Mouse (Mus musculus): ENCODE results near the gene Dapk3. TPM values are rescaled to one million over a fixed set of nuclear protein-coding genes. Genes with fewer than 3 reads are reported as not detected.

Gene Dapk3
- polyA plus RNA-seq, 1 experiment from 2014 or later = 55.1 TPM

GRCm38 (mm10) chr10:81144667-81145066, 38.1 kb upstream of the Dapk3 start:
- 94% methylated on average over 27 of the region's 27 CpGs for WGBS

GRCm38 (mm10) chr10:81145307-81145706, 37.5 kb upstream of the Dapk3 start:
- Histone ChIP-seq H3K27me3 (replicated peaks; ENCODE audit: control insufficient read depth, insufficient read depth, low read length) (no peaks in the 10 kb centered on the region), H3K4me3 (replicated peaks; ENCODE audit: low read length) (no peak overlapping the region), H3K9me3 (ENCODE audit: control insufficient read depth, low read length) (no peaks in the 10 kb centered on the region), H3K4me2 (ENCODE audit: low read length) (no peak overlapping the region), H3K36me3 (ENCODE audit: control insufficient read depth, insufficient read depth) (peaks cover 25% of the 10 kb centered on the region), H3K4me1 (replicated peaks; ENCODE audit: control insufficient read depth, insufficient read depth, low read length) (peaks cover 19% of the 10 kb centered on the region), H3K9ac (replicated peaks; ENCODE audit: low read depth, low read length) (no peak overlapping the region), H3K27ac (ENCODE audit: low read length) (no peak overlapping the region)
- no peak for ATAC-seq
- WGBS = 93% methylated on average over 6 of the region's 6 CpGs

More at GRCm38 (mm10) chr10:81144667-81145066, 38.1 kb upstream of the Dapk3 start:
- peaks cover 25% of the 10 kb centered on the region for H3K36me3 ChIP-seq (ENCODE audit: control insufficient read depth, insufficient read depth)
- H3K4me1 ChIP-seq (replicated peaks; ENCODE audit: control insufficient read depth, insufficient read depth, low read length) = peaks cover 25% of the 10 kb centered on the region
- H3K4me2 ChIP-seq (ENCODE audit: low read length) = no peak overlapping the region
- no peak overlapping the region for H3K9ac ChIP-seq (replicated peaks; ENCODE audit: low read depth, low read length)
- no peak for ATAC-seq
- no peaks in the 10 kb centered on the region for H3K27me3 ChIP-seq (replicated peaks; ENCODE audit: control insufficient read depth, insufficient read depth, low read length)
- no peak overlapping the region for H3K4me3 ChIP-seq (replicated peaks; ENCODE audit: low read length)
- no peak overlapping the region for H3K27ac ChIP-seq (ENCODE audit: low read length)
- H3K9me3 ChIP-seq (ENCODE audit: control insufficient read depth, low read length) = no peaks in the 10 kb centered on the region

DNA sequence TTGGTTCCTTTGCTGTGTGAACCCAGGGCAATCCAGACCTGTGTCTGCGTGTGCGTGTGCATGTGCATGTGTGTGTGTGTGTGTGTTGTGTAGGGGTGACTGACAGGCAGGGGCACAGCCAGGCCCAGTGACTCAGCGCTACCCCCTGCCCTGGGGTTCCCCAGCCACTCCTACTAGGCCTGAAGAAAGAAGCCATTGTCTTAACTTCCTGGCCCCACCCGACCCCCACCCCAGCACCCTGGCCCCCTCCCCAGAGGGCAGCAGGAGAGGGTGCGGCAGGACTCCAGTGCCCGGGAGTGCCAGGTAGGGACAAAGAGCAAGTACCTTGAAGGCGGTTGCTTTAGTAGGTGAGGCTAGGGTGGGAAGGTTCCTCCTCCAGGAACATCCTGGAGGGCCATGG, 37.0 kb upstream of the Dapk3 start:
- no peak overlapping the region for H3K9ac ChIP-seq (replicated peaks; ENCODE audit: low read depth, low read length)
- no peaks in the 10 kb centered on the region for H3K9me3 ChIP-seq (ENCODE audit: control insufficient read depth, low read length)
- H3K4me1 ChIP-seq (replicated peaks; ENCODE audit: control insufficient read depth, insufficient read depth, low read length) = peaks cover 14% of the 10 kb centered on the region
- H3K27ac ChIP-seq (ENCODE audit: low read length) = no peak overlapping the region
- no peak overlapping the region for H3K4me2 ChIP-seq (ENCODE audit: low read length)
- H3K4me3 ChIP-seq (replicated peaks; ENCODE audit: low read length) = no peak overlapping the region
- ATAC-seq = no peak
- H3K27me3 ChIP-seq (replicated peaks; ENCODE audit: control insufficient read depth, insufficient read depth, low read length) = no peaks in the 10 kb centered on the region
- H3K36me3 ChIP-seq (ENCODE audit: control insufficient read depth, insufficient read depth) = peaks cover 25% of the 10 kb centered on the region
- 92% methylated on average over 7 of the region's 7 CpGs for WGBS

GRCm38 (mm10) chr10:81146296-81146695, 36.5 kb upstream of the Dapk3 start:
- Histone ChIP-seq H3K36me3 (ENCODE audit: control insufficient read depth, insufficient read depth) (peaks cover 25% of the 10 kb centered on the region), H3K27me3 (replicated peaks; ENCODE audit: control insufficient read depth, insufficient read depth, low read length) (no peaks in the 10 kb centered on the region), H3K9me3 (ENCODE audit: control insufficient read depth, low read length) (no peaks in the 10 kb centered on the region), H3K27ac (ENCODE audit: low read length) (no peak overlapping the region), H3K4me1 (replicated peaks; ENCODE audit: control insufficient read depth, insufficient read depth, low read length) (peaks cover 12% of the 10 kb centered on the region), H3K4me3 (replicated peaks; ENCODE audit: low read length) (no peak overlapping the region), H3K9ac (replicated peaks; ENCODE audit: low read depth, low read length) (no peak overlapping the region), H3K4me2 (ENCODE audit: low read length) (no peak overlapping the region)
- 89% methylated on average over 4 of the region's 4 CpGs for WGBS
- ATAC-seq = no peak

DNA sequence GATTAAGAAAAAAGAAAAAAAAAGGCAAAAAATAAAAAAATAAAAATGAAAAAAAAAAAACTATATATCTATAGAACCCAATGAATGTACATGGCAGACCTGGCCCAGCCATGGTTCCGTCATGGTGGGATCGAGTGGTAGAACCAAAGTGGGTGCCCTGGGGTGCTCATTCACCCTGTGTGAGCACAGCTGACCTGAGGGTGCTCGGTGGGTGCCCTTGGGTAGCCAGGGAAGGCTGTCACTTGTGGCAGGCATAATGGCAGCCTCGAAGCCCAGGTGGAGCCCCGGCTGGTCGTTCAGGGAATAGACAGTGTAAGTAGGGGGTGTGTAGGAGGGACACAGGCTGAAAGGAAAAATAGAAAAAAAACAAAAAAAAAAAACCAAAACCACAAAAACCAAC, 31.5 kb upstream of the Dapk3 start:
- ATAC-seq = no peak
- H3K9ac ChIP-seq (replicated peaks; ENCODE audit: low read depth, low read length) = no peak overlapping the region
- H3K4me3 ChIP-seq (replicated peaks; ENCODE audit: low read length) = no peak overlapping the region
- WGBS = 77% methylated on average over 6 of the region's 6 CpGs
- no peaks in the 10 kb centered on the region for H3K27me3 ChIP-seq (replicated peaks; ENCODE audit: control insufficient read depth, insufficient read depth, low read length)
- H3K9me3 ChIP-seq (ENCODE audit: control insufficient read depth, low read length) = no peaks in the 10 kb centered on the region
- H3K4me1 ChIP-seq (replicated peaks; ENCODE audit: control insufficient read depth, insufficient read depth, low read length) = no peaks in the 10 kb centered on the region
- peaks cover 30% of the 10 kb centered on the region for H3K36me3 ChIP-seq (ENCODE audit: control insufficient read depth, insufficient read depth)
- H3K27ac ChIP-seq (ENCODE audit: low read length) = no peak overlapping the region
- H3K4me2 ChIP-seq (ENCODE audit: low read length) = no peak overlapping the region

- WGBS = 83% methylated on average over 12 of the region's 12 CpGs
These were observed 30.2 kb upstream of the Dapk3 start for GRCm38 (mm10) chr10:81152609-81153008.

GRCm38 (mm10) chr10:81154313-81154712, 28.5 kb upstream of the Dapk3 start:
- 92% methylated on average over 12 of the region's 12 CpGs for WGBS
- ATAC-seq = no peak
- no peaks in the 10 kb centered on the region for H3K9me3 ChIP-seq (ENCODE audit: control insufficient read depth, low read length)
- no peaks in the 10 kb centered on the region for H3K4me1 ChIP-seq (replicated peaks; ENCODE audit: control insufficient read depth, insufficient read depth, low read length)
- H3K4me2 ChIP-seq (ENCODE audit: low read length) = no peak overlapping the region
- peaks cover 38% of the 10 kb centered on the region for H3K36me3 ChIP-seq (ENCODE audit: control insufficient read depth, insufficient read depth)
- H3K27me3 ChIP-seq (replicated peaks; ENCODE audit: control insufficient read depth, insufficient read depth, low read length) = no peaks in the 10 kb centered on the region
- no peak overlapping the region for H3K27ac ChIP-seq (ENCODE audit: low read length)
- H3K9ac ChIP-seq (replicated peaks; ENCODE audit: low read depth, low read length) = no peak overlapping the region
- H3K4me3 ChIP-seq (replicated peaks; ENCODE audit: low read length) = no peak overlapping the region

More at GRCm38 (mm10) chr10:81152609-81153008, 30.2 kb upstream of the Dapk3 start:
- peaks cover 34% of the 10 kb centered on the region for H3K36me3 ChIP-seq (ENCODE audit: control insufficient read depth, insufficient read depth)
- ATAC-seq = no peak
- no peak overlapping the region for H3K4me2 ChIP-seq (ENCODE audit: low read length)
- H3K27me3 ChIP-seq (replicated peaks; ENCODE audit: control insufficient read depth, insufficient read depth, low read length) = no peaks in the 10 kb centered on the region
- H3K9me3 ChIP-seq (ENCODE audit: control insufficient read depth, low read length) = no peaks in the 10 kb centered on the region
- no peaks in the 10 kb centered on the region for H3K4me1 ChIP-seq (replicated peaks; ENCODE audit: control insufficient read depth, insufficient read depth, low read length)
- no peak overlapping the region for H3K9ac ChIP-seq (replicated peaks; ENCODE audit: low read depth, low read length)
- H3K4me3 ChIP-seq (replicated peaks; ENCODE audit: low read length) = no peak overlapping the region
- H3K27ac ChIP-seq (ENCODE audit: low read length) = no peak overlapping the region

DNA sequence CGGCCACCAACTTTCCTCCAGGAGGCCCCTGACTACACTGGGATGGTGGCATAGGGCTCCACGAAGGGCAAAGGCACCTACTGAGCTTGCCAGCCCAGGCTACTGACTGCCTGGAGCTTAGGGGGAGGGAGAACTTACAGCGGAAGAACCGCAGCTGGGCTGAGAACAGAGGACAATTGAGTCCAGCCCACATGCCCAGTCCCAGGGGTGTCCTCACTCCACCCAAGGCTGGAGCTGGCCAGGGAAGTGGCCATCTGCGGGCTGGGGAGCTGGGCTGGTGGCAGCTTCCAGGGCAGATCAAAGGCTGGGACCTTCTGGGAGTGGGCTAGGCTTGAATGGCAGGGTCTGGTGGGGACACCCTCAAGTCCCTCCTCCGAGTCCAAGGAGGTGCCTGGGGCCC, 28.1 kb upstream of the Dapk3 start:
- Histone ChIP-seq H3K27ac (ENCODE audit: low read length) (no peak overlapping the region), H3K27me3 (replicated peaks; ENCODE audit: control insufficient read depth, insufficient read depth, low read length) (no peaks in the 10 kb centered on the region), H3K4me2 (ENCODE audit: low read length) (no peak overlapping the region), H3K4me1 (replicated peaks; ENCODE audit: control insufficient read depth, insufficient read depth, low read length) (no peaks in the 10 kb centered on the region), H3K9me3 (ENCODE audit: control insufficient read depth, low read length) (no peaks in the 10 kb centered on the region), H3K36me3 (ENCODE audit: control insufficient read depth, insufficient read depth) (peaks cover 38% of the 10 kb centered on the region), H3K9ac (replicated peaks; ENCODE audit: low read depth, low read length) (no peak overlapping the region), H3K4me3 (replicated peaks; ENCODE audit: low read length) (no peak overlapping the region)
- ATAC-seq = no peak
- WGBS = 87% methylated on average over 6 of the region's 6 CpGs

DNA sequence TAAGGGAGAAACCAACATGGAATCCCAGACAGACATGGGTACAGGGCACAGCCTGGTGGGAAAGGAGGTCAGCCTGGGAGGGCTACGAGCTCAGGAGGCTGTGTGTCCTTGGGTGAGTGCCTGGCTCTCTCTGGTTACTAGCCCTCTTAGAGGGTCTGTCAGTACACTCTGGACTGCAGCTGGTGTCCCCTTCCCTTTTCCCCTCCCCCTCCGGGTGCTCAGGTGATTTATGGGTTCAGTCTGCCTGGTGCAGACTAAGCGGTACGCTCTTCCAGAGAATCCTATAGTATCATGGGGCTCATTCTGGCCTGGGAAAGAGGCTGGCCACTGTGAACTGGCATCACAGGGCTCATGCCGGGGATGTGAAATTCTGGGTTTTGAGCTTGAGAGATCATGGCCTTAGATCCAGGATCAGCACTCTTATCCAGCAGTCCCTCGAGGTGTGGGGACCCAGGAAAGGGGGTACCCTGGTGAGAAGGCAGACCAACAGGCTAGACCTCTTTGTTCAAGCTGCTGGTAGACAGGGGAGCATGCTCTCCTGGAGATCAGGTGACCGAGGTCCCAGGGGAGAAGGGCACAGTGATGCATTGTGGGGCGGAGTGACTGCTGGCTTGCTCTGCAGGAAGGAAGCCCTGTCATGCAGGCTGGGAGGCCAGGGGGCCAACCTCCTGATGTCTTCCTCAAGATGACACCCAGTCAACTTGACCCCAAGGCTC, 21.0 kb upstream of the Dapk3 start:
- Histone ChIP-seq H3K36me3 (ENCODE audit: control insufficient read depth, insufficient read depth) (peaks cover 22% of the 10 kb centered on the region), H3K4me1 (replicated peaks; ENCODE audit: control insufficient read depth, insufficient read depth, low read length) (peaks cover 5% of the 10 kb centered on the region), H3K27ac (ENCODE audit: low read length) (no peak overlapping the region), H3K4me2 (ENCODE audit: low read length) (no peak overlapping the region), H3K9ac (replicated peaks; ENCODE audit: low read depth, low read length) (no peak overlapping the region), H3K4me3 (replicated peaks; ENCODE audit: low read length) (no peak overlapping the region), H3K27me3 (replicated peaks; ENCODE audit: control insufficient read depth, insufficient read depth, low read length) (no peaks in the 10 kb centered on the region), H3K9me3 (ENCODE audit: control insufficient read depth, low read length) (no peaks in the 10 kb centered on the region)
- 94% methylated on average over 8 of the region's 8 CpGs for WGBS
- no peak for ATAC-seq

- Histone ChIP-seq H3K4me3 (replicated peaks; ENCODE audit: low read length) (no peak overlapping the region), H3K4me2 (ENCODE audit: low read length) (no peak overlapping the region), H3K27me3 (replicated peaks; ENCODE audit: control insufficient read depth, insufficient read depth, low read length) (no peaks in the 10 kb centered on the region), H3K36me3 (ENCODE audit: control insufficient read depth, insufficient read depth) (peaks cover 17% of the 10 kb centered on the region), H3K4me1 (replicated peaks; ENCODE audit: control insufficient read depth, insufficient read depth, low read length) (peaks cover 8% of the 10 kb centered on the region), H3K9ac (replicated peaks; ENCODE audit: low read depth, low read length) (no peak overlapping the region), H3K9me3 (ENCODE audit: control insufficient read depth, low read length) (no peaks in the 10 kb centered on the region), H3K27ac (ENCODE audit: low read length) (no peak overlapping the region)
- 78% methylated on average over 2 of the region's 2 CpGs for WGBS
- no peak for ATAC-seq
These were observed 20.5 kb upstream of the Dapk3 start for GRCm38 (mm10) chr10:81162318-81162652.
